Mouse (Mus musculus): Measurements from ENCODE around the gene Clptm1. TPM values are rescaled to one million over a fixed set of nuclear protein-coding genes. Genes with fewer than 3 reads are reported as not detected.
"Not testable (repeated sequence)": the region's sequence is repeated elsewhere in the genome, so short reads cannot be mapped to it uniquely, and the experiment has no call there.

The Clptm1 gene
- total RNA-seq, 2 experiments from 2014 or later, result 33.2 to 56.6 TPM

DNA sequence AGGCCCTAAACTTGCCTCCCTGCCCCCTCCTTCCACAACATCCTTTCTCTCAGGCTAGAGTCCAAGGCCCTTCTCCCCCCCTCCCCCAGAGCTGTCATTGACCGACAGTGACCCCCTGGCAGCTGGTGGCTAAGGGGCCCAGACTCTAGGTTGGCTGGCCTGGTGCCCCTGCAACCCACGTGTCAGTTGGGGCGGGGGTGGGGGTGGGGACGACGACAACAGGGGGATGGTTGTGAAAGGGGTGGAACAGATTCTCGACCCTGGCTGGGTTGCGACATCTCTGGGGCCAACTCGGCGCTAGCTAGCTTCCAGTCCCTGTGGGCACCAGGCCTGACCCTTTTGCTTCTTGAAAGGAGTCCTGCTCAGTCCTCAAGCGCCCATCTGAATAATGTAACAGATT, 28.6 kb upstream of the Clptm1 start:
- ATAC-seq (ENCODE audit: poor library complexity, severe bottlenecking), result peak; percentile 86

DNA sequence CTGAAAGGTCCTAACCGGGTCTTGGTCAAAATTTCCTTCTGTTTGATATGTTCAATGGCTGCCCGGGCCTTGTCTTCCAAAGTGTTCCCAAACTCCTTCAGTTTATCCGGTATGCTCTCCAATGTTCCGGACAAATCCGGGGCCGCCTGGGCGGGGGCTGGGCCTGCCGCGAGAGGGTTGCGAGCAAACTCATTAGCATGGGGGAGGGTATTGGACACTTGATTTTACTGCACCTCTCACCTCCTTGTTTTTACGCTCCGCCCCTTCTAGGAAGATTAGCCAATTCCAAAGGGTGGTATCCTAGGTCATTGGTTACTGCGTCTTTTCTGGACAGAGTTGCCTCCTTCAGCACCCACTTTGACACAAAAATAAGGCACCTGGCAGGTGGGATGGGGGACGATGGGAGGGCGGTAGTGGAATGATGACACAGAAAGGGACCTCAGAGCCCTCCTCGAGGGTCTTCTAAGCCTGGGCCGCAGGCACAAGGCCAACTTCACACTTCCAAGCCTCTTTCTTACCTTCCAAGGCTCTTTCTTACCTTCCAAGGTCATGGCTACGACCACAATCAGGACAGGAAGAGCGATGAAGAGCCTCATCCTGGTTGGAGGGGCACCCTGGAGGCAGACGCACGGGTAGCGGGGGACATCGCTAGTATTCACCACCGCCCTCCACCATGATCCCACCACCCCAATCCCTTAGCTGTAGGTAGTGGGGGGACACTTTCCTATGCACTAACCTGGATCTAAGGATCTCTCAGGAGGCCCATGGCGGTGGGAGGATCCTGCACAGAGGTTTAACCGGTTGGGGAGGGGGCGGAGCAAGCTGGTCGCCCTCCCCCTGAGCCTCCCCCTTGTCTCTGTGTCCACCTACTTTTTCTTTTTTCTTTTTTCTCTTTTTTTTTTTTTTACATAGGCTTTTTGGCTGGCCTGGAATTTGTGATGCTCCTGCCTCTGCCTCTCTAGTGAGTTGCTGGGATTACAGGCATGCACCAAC, 27.3 kb upstream of the Clptm1 start, which contains the start of gene Apoc1:
Gene Apoc1 (minus strand): TSS at position 788 of the 993 bp plus-strand sequence.
- no peak for ATAC-seq (ENCODE audit: poor library complexity, severe bottlenecking)

DNA sequence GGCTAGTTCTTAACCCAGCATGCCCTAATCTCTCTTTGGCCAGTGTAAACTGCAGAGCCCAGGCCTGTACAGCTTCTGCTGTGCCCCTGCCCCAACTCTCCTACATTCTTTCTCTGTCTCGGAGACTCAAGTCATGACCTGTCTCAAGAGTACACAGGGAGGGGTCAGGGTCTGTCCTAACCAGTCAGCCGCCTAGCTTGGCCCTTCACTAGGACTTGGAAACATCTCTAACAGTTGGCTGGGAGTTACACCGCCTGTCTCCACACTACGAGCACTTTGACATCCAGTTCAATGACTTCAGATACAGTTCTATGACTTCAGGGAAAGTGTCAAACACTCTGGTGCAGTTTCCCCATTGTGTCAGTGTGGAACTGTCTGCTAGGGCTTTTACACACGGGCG, 26.6 kb upstream of the Clptm1 start:
- no peak for ATAC-seq (ENCODE audit: poor library complexity, severe bottlenecking)

DNA sequence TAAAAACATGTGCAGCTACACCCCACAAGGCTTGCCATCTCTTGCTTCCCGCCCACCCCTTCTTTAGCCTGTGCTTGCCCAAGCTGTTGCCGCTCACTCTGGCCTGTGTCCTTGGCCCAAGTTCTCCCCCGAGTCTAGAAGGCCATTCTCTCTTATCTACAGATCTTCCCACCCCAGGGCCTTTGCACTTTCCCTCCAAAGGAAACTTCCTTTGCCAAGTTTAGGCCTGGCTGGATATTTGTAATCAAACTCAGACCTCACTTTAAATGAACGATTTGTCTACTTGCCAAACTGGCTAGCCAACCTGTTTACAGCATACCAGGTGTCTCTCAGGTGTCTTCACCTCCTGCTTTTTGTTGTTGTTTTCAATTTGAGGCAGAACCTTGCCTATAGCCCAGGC, 26.0 kb upstream of the Clptm1 start:
- no peak for ATAC-seq (ENCODE audit: poor library complexity, severe bottlenecking)

DNA sequence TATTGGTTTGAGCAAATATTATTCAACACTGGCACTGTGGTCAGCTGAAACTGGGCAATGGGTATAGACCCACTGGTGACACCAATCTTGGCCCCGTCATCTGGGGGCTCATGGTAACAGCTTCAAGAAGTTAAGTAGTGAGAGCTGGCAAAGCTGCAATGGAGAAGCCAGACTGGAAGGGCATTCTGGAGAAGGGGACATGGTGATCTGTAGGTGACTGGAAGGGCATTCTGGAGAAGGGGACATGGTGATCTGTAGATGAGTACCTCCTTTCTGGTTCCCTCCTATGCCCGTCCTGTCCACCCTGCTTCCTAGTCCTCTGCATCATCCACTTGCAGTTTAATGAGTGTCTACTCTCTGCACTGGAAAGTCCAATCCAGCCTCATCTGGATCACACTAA, 23.8 kb upstream of the Clptm1 start:
- ATAC-seq (ENCODE audit: poor library complexity, severe bottlenecking), result no peak

DNA sequence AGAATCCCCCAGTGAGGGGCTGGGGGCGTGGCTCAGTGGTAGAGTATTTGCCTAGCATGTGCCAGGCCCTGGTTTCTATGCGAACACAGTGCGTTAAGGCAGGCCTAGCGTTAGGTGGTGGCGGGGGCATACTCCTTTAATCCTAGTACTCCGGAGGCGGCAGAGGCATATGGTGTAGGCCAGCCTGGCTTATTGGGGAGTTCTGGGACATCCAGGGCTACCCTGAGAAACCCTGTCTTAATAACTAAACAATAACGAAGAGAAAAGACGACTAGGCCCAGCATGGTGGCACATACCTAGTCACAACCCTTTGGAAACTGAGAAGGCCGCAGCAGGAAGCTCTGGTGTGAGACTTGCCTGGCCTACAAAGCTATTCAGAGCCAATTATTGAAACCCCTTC, 23.3 kb upstream of the Clptm1 start:
- ATAC-seq (ENCODE audit: poor library complexity, severe bottlenecking), result no peak

DNA sequence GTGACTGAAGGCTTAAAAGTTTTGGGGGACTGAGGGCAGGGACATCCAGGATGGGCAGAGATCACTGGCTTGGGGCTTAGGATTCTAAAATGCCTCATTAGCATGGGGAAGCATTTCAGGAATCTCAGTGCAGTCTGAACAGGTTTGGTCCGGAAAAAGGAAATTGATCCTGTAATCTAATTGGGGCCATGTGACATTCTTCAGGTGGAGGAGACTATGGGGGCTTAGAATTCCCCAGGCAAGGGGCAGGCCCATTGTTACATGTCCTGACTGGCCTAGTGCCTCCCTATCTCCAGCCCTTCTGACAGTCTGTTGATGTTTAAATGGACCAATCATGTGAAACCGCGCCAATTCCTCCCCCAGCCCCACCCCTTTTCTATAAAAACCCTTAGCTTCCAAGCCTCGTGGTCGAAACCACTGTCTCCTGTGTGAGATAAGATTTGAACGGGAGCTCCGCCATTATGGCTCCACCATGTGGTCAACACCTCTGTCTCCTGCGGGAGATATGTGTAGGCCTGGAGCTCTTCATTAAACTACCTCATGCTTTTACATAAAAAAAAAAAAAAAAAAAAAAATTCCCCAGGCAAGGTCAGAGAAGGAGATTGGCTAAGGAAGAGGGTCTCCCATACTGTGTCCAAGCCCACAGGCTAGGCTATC, 22.2 kb upstream of the Clptm1 start:
- not testable (repeated sequence) for ATAC-seq (ENCODE audit: poor library complexity, severe bottlenecking)

DNA sequence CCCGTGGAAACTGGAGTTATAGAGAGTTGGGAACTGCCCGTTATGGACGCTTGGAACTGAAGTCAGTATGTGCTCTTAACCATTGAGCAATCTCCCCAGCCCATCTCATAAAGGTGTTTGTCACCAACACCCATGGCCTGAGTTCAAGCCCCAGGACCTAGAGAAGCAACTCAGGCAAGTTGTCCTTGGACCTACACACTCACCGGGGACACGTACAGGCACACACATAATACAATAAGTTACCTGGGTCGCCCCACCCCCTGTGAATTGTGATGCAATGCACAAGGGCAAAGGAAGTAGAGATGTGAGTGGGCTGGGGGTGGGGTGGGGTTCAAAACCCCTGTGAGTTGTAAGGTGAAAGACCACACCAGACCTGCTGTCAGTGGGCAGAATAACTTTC, 21.7 kb upstream of the Clptm1 start:
- no peak for ATAC-seq (ENCODE audit: poor library complexity, severe bottlenecking)

DNA sequence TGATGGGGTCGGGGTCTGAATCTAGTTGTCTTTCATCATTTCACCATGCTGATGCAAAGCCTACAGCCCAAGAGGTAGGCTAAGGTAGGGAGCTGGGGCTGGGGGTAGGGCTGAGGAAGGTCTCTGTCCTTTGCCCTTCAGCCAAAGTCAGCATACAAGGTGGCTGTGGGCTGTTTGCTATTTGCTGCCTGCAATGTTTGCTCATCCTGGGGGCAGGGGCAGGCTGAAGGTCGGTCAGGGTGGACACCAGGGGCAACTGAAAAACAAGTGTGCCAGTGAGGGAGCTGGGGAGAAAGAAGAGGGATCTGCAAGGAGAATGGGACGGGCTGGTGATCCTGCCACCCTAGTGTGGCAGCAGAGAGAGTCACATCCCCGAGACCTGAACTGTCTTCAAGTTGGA, 20.5 kb upstream of the Clptm1 start:
- ATAC-seq (ENCODE audit: poor library complexity, severe bottlenecking), result no peak

DNA sequence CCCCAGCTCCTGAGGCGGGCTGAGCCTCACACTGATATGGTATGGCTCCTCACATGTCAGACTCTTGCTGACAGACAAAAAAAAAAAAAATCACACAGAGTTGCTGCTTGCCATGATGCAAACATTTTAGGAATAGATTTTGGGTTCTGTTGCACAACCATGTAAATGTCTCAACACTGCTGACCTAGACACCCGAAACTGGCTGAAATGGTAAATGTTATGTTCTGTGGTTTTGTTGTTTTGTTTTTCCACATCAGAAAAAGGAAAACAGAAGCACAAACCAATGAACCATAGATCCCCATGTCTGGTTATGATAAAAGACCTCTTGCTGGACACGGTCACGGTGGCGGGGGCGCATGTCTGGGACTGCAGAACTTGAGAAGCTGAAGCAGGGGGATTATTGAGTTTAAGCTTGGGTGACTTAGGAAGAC, 19.0 kb upstream of the Clptm1 start:
- peak; percentile 92 for ATAC-seq (ENCODE audit: poor library complexity, severe bottlenecking)

DNA sequence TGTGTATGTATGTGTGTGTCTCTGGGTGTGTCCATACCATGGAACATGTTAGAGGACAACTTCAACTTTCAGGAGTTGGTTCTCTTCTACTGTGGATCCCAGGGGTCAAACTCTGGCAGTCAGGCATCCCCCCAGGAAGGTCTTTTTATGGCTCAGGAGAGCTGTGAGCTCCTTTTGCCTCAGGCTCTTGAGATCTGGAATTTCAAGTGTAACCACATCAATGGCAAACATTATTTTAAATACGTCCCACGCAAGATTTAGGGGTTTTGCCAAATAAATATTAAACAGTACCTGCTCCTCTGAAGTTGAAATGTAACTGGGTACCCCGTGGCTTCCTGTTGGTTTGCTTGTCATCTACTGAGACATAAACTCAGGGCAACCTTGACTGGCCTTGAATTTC, 18.1 kb upstream of the Clptm1 start:
- ATAC-seq (ENCODE audit: poor library complexity, severe bottlenecking), result no peak

DNA sequence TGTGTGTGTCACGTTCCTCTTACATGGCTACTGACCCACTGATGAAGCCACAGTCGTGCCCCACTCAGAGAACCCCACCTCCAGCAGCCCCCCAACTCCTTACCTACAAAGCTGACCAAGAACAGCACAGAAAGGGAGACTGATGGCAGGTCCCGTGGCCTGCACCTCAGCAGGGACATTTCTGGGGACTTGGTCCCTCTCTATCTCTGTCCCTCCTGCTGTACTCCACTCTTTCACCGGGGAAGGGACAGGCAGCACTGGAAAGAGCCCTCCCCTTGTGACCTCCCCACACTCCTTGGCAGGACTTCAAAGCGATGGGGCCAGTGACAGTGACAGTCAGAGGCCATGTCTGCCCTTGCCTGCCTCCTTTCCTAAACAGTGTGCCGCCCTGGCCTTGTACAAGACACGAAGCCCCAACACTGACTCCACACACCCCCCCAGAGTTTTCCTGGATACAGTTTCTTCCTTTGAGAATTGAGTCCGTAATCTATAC, 16.4 kb upstream of the Clptm1 start, which contains the start of the genes Gm44805 and Apoc4:
Gene Gm44805 (minus strand): TSS at position 222 of the 493 bp plus-strand sequence.
Gene Apoc4 (minus strand): TSS at position 278 of the 493 bp plus-strand sequence.
- ATAC-seq (ENCODE audit: poor library complexity, severe bottlenecking), result no peak

DNA sequence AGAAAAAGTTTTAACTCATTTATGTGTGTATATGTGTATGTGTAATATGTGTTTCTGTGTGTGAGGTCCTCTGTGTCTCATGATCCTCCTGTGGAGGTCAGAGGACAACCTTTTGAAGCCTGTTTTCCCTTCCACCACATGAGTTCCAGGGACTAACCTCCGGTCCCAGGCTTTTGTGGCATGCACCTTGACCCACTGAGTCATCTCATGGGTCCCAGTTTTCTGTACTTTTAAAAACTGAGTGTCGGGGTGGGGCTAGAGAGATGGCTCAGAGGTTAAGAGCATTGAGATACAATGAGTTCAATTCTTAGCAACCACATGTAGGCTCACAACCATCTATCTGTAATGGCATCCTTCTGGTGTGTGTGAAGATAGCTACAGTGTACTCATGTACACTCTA, 15.9 kb upstream of the Clptm1 start:
- ATAC-seq (ENCODE audit: poor library complexity, severe bottlenecking), result no peak

DNA sequence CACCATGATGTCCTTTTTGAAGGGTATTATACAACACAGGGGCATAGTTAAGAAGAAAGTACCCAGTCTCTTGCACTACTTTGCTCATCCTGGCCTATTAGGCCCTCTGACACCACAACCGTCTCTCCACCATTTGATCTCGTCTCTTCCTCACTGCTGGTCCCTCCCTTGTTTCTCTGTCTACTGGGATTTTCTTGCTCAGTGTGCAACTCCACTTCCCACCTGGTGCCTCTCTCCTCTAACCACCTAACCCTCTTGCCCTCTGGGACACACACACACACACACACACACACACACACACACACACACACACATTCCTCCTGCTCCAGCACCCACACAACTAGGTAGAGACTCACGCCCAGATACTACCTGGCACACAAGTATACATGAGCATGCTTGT, 14.1 kb upstream of the Clptm1 start:
- ATAC-seq (ENCODE audit: poor library complexity, severe bottlenecking), result no peak

DNA sequence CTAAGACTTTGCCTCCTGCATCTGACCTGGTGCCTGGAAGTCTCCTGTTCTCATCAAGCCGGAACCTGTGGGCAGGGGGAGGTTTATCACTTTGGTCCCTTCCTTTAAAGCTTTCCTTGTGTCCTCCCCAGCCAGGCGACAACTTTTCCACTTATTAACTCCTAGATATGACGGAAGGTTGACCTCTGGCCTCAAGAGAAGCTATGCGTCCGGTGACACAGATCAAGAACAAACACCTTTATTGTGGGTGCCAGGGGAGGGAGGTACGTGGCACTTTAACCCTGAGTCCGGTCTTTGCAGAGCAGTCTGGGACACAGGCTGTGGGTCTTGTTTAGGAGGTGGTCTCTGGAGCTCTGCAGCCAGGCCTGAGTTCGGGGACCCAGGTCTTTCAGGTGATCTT, 13.0 kb upstream of the Clptm1 start, which contains the start of gene Apoc2:
Gene Apoc2 (minus strand): TSS at position 70 of the 400 bp plus-strand sequence.
- no peak for ATAC-seq (ENCODE audit: poor library complexity, severe bottlenecking)

DNA sequence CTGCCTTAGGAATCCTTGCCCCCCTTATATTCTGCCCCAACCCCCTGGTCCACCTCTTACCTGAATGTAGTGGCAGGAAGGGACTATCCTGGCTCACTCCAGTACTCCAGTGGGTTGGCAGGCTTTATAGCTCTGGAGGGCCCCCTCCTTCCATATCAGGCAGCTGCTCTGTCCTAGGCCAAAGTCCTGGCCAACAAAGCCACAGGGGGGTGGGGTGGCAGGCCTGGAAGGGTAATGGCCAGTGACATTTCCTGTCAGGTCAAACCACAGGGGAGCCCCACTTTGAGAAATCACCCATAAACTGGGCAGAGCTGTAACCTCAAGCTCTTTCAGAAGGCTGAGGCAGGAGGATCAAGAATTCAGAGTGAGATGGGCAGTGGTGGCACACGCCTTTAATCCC, 11.8 kb upstream of the Clptm1 start:
- ATAC-seq (ENCODE audit: poor library complexity, severe bottlenecking), result peak; percentile 50

DNA sequence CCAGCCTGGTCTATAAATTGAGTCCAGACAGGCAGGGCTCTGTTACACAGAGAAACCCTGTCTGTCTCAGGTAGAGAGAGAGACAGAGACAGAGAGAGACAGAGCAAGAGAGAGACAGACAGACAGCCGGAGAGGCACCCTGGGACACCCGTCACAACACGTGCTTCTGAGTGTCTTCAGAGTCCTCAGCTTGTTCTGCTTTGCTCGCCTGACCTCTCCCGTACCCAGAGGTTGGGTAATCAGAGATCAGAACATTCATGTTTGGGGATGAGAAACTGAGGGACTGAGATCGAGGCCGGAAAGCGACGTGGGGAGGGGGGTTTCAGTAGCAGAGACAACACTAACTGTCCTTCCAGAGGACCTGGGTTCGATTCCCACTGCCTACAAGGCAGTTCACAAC, 11.0 kb upstream of the Clptm1 start:
- ATAC-seq (ENCODE audit: poor library complexity, severe bottlenecking), result peak; percentile 95

DNA sequence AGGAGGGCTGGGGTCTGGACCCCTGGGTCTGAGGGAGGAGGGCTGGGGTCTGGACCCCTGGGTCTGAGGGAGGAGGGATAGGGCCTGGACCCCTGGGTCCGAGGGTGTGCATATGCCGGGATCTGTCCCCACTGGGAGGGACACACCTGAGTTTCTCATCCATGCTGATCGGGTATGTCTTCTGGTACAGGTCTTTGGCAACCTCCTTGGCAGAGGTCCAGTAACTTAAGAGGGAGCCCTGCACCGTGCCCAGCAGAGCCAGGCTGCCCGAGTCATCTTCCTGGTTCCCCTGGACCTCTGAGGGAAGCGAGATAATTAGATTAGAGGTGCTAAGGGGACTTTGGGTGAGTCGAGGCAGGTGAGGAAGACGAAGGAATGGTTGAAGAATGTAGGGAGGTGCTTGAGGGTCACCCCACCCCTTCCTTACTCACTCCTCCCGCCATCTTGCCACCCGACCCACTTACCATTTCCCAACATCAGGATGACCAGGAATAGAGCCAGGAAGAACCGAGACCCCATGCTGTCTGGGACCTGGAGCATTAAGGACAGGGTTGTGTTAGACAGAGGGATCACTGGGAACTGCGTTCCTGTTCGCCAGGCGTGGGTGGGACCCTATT, 8.4 kb upstream of the Clptm1 start:
- ATAC-seq (ENCODE audit: poor library complexity, severe bottlenecking), result no peak

DNA sequence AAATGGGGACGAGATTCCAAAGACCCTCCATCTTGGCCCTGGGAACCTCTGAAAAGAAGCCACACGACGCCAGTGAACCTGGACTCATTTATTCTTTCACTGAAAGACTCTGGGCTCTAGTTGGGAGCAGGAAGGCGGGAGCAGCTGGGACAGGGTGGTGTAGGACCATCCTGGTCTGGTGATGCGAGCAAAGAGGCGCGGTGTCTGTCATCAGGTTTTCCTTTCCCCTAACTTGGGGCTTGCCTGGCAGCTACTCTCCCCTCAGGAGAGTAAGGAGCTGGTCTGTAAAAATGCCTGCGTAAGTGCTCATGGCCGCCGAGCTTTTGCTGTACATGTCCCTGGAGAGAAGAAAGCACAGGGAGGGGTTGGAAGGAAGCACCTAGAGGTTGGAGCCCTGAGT, 6.7 kb upstream of the Clptm1 start:
- no peak for ATAC-seq (ENCODE audit: poor library complexity, severe bottlenecking)

DNA sequence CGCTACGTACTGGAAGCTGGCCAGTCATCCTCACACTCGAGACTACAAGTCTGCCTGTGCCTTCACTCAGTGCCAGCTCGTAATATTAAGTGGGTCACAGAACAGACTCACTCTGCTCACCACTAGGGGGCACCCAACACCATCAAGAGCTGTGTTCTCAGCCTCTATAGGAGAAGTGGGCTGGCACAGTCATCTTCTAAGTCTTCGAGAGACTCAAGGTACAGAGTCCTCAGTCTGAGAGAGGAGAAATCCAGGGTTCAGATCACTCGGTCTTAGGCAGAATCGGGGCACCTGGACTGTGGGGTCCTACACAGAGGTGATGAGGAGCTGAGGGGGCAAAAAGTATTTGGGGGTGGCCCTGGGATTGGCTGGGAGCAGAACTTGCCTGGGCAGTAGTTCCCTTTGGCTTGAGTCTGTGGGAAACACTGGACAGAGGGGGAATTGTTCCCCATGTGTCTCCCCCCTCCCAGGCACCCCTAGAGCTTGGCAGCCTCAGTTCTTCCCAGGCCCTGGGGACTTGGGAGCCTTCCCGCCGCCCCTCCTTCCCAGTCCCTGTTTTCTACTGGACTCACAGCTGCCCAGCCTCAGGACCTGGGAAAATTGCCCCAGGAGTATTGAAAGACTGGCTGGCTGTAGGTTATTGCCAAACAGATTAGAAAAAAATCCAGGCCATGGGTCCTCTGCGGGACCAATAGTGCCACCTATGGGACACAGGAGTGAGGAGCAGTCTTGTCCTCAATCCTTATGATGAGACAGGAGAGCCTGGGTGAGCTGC, 4.3 kb upstream of the Clptm1 start:
- peak; percentile 67 for ATAC-seq (ENCODE audit: poor library complexity, severe bottlenecking)
